Mouse (Mus musculus) liver, embryonic 11.5 days (tissue): Measurements from ENCODE around the gene Slit3. TPM values are rescaled to one million over a fixed set of nuclear protein-coding genes. Genes with fewer than 3 reads are reported as not detected.

Experiments
- ATAC-seq: fragments of 200-750 bp; cut with Nextera tagmentation; replicated peaks from 2 replicates; pipeline ENCODE4 v1.8.0; 2017; ENCODE audit warnings: moderate number of reproducible peaks, mild to moderate bottlenecking, moderate TSS enrichment, moderate library complexity; ENCODE audit not compliant: low FRiP score
- DNase-seq: peaks from one replicate; pipeline ENCODE4 v3.0.0-alpha.2; 2017; ENCODE audit warnings: low spot score
- H3K27ac ChIP-seq: fragments of 300-500 bp; sonication (generic); 2 replicates; pipeline ENCODE4 v1.5.1; 2014; ENCODE audit warnings: mild to moderate bottlenecking, low read depth, low read length, control low read depth
- H3K27me3 ChIP-seq: fragments of 300-500 bp; sonication (generic); replicated peaks from 2 replicates; pipeline ENCODE4 v1.6.1; 2014; ENCODE audit warnings: low read length, mixed read lengths; ENCODE audit not compliant: control insufficient read depth, insufficient read depth
- H3K36me3 ChIP-seq: fragments of 300-500 bp; sonication (generic); 2 replicates; pipeline ENCODE4 v1.6.1; 2014; ENCODE audit warnings: mild to moderate bottlenecking, low read length, moderate library complexity, mixed read lengths; ENCODE audit not compliant: control insufficient read depth, insufficient read depth
- H3K4me1 ChIP-seq: fragments of 300-500 bp; sonication (generic); replicated peaks from 2 replicates; pipeline ENCODE4 v1.6.1; 2014; ENCODE audit warnings: low read length, mixed read lengths; ENCODE audit not compliant: control insufficient read depth, insufficient read depth
- H3K4me2 ChIP-seq: fragments of 300-500 bp; sonication (generic); 2 replicates; pipeline ENCODE4 v1.6.1; 2014; ENCODE audit warnings: mild to moderate bottlenecking, control low read depth, moderate library complexity
- H3K4me3 ChIP-seq: fragments of 300-500 bp; sonication (generic); 2 replicates; pipeline ENCODE4 v1.5.1; 2014; ENCODE audit warnings: low read depth, low read length, control low read depth
- H3K9ac ChIP-seq: fragments of 300-500 bp; sonication (generic); 2 replicates; pipeline ENCODE4 v1.6.1; 2014; ENCODE audit warnings: low read depth, low read length, control low read depth
- H3K9me3 ChIP-seq: fragments of 300-500 bp; sonication (generic); 2 replicates; pipeline ENCODE4 v1.6.1; 2016; ENCODE audit warnings: low read length, inconsistent platforms, mixed read lengths; ENCODE audit not compliant: control insufficient read depth
- WGBS: fragments of 180-500 bp; shearing (Covaris S2); extraction: QIAGEN DNeasy Blood & Tissue Kit; methylation state at CpG from one replicate; pipeline ENCODE4 v1.1.7; 2014; 5-methylcytosine and 5-hydroxymethylcytosine counted together
- polyA plus RNA-seq: library from polyadenylated mRNA; unstranded; fragments of >200 nt; fragmentation: Nextera tagmentation; extraction: Ambion mirVana; gene quantifications from 2 replicates; pipeline ENCODE4 v1.2.1, GENCODE M21; 2014

Slit3 gene
- polyA plus RNA-seq, 1 experiment from 2014 or later: 6.8 TPM

- H3K4me1 ChIP-seq: no peaks in the 10 kb centered on the region
- no peaks in the 10 kb centered on the region for H3K9me3 ChIP-seq
- 89% methylated on average over 7 of the region's 7 CpGs for WGBS
- H3K27me3 ChIP-seq: no peaks in the 10 kb centered on the region
- no peak for ATAC-seq
- H3K9ac ChIP-seq: no peak overlapping the region
- H3K4me3 ChIP-seq: no peak overlapping the region
- no peak overlapping the region for H3K4me2 ChIP-seq
- no peak for DNase-seq
- H3K36me3 ChIP-seq: no peaks in the 10 kb centered on the region
- H3K27ac ChIP-seq: no peak overlapping the region
These were observed 120.4 kb downstream of the Slit3 start for GRCm38 (mm10) chr11:35241379-35241778.

GRCm38 (mm10) chr11:35243597-35243996, 122.6 kb downstream of the Slit3 start:
- 78% methylated on average over 9 of the region's 9 CpGs for WGBS
- no peaks in the 10 kb centered on the region for H3K9me3 ChIP-seq
- no peak overlapping the region for H3K9ac ChIP-seq
- no peak for ATAC-seq
- H3K4me1 ChIP-seq: no peaks in the 10 kb centered on the region
- H3K4me3 ChIP-seq: no peak overlapping the region
- H3K36me3 ChIP-seq: no peaks in the 10 kb centered on the region
- H3K4me2 ChIP-seq: no peak overlapping the region
- DNase-seq: no peak
- no peak overlapping the region for H3K27ac ChIP-seq
- H3K27me3 ChIP-seq: no peaks in the 10 kb centered on the region

- no peak overlapping the region for H3K4me3 ChIP-seq
- no peaks in the 10 kb centered on the region for H3K36me3 ChIP-seq
- 86% methylated on average over 7 of the region's 7 CpGs for WGBS
- no peak for DNase-seq
- H3K27ac ChIP-seq: no peak overlapping the region
- H3K9ac ChIP-seq: no peak overlapping the region
- H3K4me1 ChIP-seq: no peaks in the 10 kb centered on the region
- ATAC-seq: no peak
- no peaks in the 10 kb centered on the region for H3K9me3 ChIP-seq
- no peaks in the 10 kb centered on the region for H3K27me3 ChIP-seq
- H3K4me2 ChIP-seq: no peak overlapping the region
These were observed 123.5 kb downstream of the Slit3 start for GRCm38 (mm10) chr11:35244526-35244925.

DNA sequence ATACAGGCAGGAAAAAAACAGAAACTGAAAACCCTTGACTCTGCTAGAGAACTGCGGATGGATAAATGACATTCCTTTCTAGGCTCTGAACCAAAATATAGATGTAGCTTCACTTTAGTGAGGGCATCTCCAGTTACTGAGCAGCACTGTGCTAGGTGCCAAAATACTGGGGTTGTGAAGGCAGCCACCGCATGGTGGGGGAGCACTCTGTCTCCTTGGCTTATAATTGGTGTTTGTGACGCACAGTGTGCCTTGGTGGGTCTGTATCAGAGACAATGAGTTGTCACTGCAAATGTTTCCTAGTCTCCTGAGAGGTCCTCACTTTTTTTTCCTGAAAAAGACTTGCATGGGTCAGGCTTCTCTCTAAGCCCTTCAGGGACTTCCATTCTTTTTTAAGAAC, 125.6 kb downstream of the Slit3 start:
- no peaks in the 10 kb centered on the region for H3K4me1 ChIP-seq
- ATAC-seq (no peak), DNase-seq (no peak)
- no peaks in the 10 kb centered on the region for H3K27me3 ChIP-seq
- no peak overlapping the region for H3K4me2 ChIP-seq
- no peaks in the 10 kb centered on the region for H3K36me3 ChIP-seq
- 74% methylated on average over 3 of the region's 3 CpGs for WGBS
- no peak overlapping the region for H3K9ac ChIP-seq
- H3K9me3 ChIP-seq: no peaks in the 10 kb centered on the region
- no peak overlapping the region for H3K4me3 ChIP-seq
- H3K27ac ChIP-seq: no peak overlapping the region

- 65% methylated on average over 5 of the region's 5 CpGs for WGBS
- ATAC-seq (no peak), DNase-seq (no peak)
- H3K27me3 ChIP-seq: no peaks in the 10 kb centered on the region
- no peaks in the 10 kb centered on the region for H3K36me3 ChIP-seq
- no peak overlapping the region for H3K27ac ChIP-seq
- no peaks in the 10 kb centered on the region for H3K4me1 ChIP-seq
- no peak overlapping the region for H3K4me2 ChIP-seq
- H3K4me3 ChIP-seq: no peak overlapping the region
- no peak overlapping the region for H3K9ac ChIP-seq
- no peaks in the 10 kb centered on the region for H3K9me3 ChIP-seq
These were observed 127.1 kb downstream of the Slit3 start for GRCm38 (mm10) chr11:35248088-35248487.

- no peaks in the 10 kb centered on the region for H3K27me3 ChIP-seq
- no peaks in the 10 kb centered on the region for H3K4me1 ChIP-seq
- no peaks in the 10 kb centered on the region for H3K9me3 ChIP-seq
- DNase-seq (no peak), ATAC-seq (no peak)
- WGBS: 43% methylated on average over 4 of the region's 4 CpGs
- no peak overlapping the region for H3K4me3 ChIP-seq
- no peaks in the 10 kb centered on the region for H3K36me3 ChIP-seq
- no peak overlapping the region for H3K4me2 ChIP-seq
- H3K27ac ChIP-seq: no peak overlapping the region
- H3K9ac ChIP-seq: no peak overlapping the region
These were observed 129.9 kb downstream of the Slit3 start for GRCm38 (mm10) chr11:35250871-35251418.

GRCm38 (mm10) chr11:35251910-35252309, 130.9 kb downstream of the Slit3 start:
- Histone ChIP-seq H3K27me3 (no peaks in the 10 kb centered on the region), H3K4me2 (no peak overlapping the region), H3K9ac (no peak overlapping the region), H3K4me3 (no peak overlapping the region), H3K36me3 (no peaks in the 10 kb centered on the region), H3K27ac (no peak overlapping the region), H3K4me1 (no peaks in the 10 kb centered on the region), H3K9me3 (no peaks in the 10 kb centered on the region)
- no peak for DNase-seq
- 78% methylated on average over 4 of the region's 4 CpGs for WGBS
- ATAC-seq: no peak

DNA sequence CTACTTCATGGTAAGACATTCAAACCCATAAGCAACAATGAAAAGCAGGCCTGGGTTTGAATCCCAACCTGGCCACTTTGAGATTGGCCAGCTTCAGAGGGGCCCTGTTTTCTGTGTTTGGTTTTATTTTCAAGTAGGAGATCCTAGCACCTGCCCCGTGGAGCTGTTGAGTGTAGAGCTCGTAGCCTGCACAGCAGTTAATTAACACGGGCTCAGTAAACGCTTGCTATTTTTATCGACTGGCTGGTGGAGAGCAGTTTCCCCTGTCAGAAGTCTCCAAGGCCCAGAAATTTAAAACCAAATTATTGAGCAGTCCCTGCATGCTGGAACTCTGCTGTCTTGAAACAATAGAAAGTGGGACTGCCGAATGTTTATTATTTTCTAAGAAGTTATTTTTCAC, 136.3 kb downstream of the Slit3 start:
- Histone ChIP-seq H3K4me3 (no peak overlapping the region), H3K36me3 (no peaks in the 10 kb centered on the region), H3K27me3 (no peaks in the 10 kb centered on the region), H3K4me2 (no peak overlapping the region), H3K4me1 (no peaks in the 10 kb centered on the region), H3K9me3 (no peaks in the 10 kb centered on the region), H3K9ac (no peak overlapping the region), H3K27ac (no peak overlapping the region)
- 78% methylated on average over 6 of the region's 6 CpGs for WGBS
- DNase-seq (no peak), ATAC-seq (no peak)

GRCm38 (mm10) chr11:35261562-35262087, 140.6 kb downstream of the Slit3 start:
- DNase-seq (no peak), ATAC-seq (no peak)
- Histone ChIP-seq H3K36me3 (no peaks in the 10 kb centered on the region), H3K4me3 (no peak overlapping the region), H3K27me3 (no peaks in the 10 kb centered on the region), H3K9ac (no peak overlapping the region), H3K4me2 (no peak overlapping the region), H3K4me1 (no peaks in the 10 kb centered on the region), H3K9me3 (no peaks in the 10 kb centered on the region), H3K27ac (no peak overlapping the region)
- 83% methylated on average over 10 of the region's 10 CpGs for WGBS
